Comparison of ENCODE assay signal across 8 mouse cellular contexts in the genomic region with DNA sequence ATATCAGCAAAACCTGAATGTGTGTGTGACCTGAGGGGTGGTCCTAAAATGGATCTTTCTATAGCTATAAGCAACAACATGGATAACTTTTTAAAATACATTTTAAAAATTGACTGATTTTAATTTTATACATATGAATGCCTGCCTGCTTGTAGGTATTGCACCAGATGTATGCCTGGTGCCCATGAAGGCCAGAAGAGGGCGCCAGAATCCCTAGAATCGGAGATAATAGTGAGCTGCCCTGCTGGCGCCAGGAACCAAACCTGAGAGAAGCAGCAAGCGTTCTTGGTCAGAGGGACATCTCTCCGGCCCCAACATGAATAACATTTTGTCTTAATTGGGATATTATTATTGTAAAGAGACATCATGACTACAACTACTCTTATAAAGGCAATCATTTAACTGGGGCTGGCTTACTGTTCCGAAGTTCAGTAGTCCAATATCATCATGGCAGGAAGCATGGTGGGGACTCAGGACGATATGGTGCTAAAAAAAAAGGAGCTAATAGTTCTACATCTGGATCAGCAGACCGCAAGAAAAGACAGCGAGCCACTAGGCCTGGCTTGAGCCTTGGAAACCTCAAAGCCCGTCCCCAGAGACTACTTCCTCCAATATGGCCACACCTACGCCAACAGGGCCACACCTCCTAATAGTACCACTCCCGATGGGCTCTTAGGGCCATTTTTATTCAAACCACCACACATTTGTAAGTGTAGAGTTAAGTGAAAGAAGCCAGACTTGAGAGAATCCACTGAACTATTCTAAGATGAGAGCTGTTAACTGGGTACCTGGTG. TPM values are rescaled to one million over a fixed set of nuclear protein-coding genes. Genes with fewer than 3 reads are reported as not detected.
DNase-seq lines count a peak whose midpoint lies in the region; ATAC-seq and TF ChIP-seq lines count a peak whose summit lies in the region.

No protein-coding gene starts in this region.

- 58% methylated on average over 12 of the region's 12 CpGs for WGBS in midbrain, embryonic 10.5 days
- 58% methylated on average over 12 of the region's 12 CpGs for WGBS in midbrain, embryonic 13.5 days
- 58% methylated on average over 12 of the region's 12 CpGs for WGBS in bone marrow, adult 2 months
- 60% methylated on average over 12 of the region's 12 CpGs for WGBS in hindbrain, embryonic 16.5 days

- H3K36me3 ChIP-seq in midbrain, embryonic 10.5 days: no peaks in the 10 kb centered on the region
- H3K36me3 ChIP-seq in midbrain, embryonic 13.5 days: no peaks in the 10 kb centered on the region
- no peaks in the 10 kb centered on the region for H3K36me3 ChIP-seq in splenic B cell, adult 2 months (ENCODE audit: control insufficient read depth, insufficient read depth, low read length, poor library complexity, severe bottlenecking)
- no peaks in the 10 kb centered on the region for H3K36me3 ChIP-seq in hindbrain, embryonic 16.5 days (ENCODE audit: control insufficient read depth, insufficient read depth, low read length)

- peaks cover 12% of the 10 kb centered on the region for H3K4me1 ChIP-seq in midbrain, embryonic 10.5 days
- peaks cover 13% of the 10 kb centered on the region for H3K4me1 ChIP-seq in midbrain, embryonic 13.5 days (replicated peaks)
- no peaks in the 10 kb centered on the region; the same call in 1 of the 2 replicates for H3K4me1 ChIP-seq in bone marrow, adult 2 months (ENCODE audit: control insufficient read depth, insufficient read depth, low read length)
- H3K4me1 ChIP-seq in hindbrain, embryonic 16.5 days (ENCODE audit: control insufficient read depth, insufficient read depth, low read depth, low read length): peaks cover 5% of the 10 kb centered on the region; the same call in 1 of the 2 replicates

- no peak for TF ChIP-seq POLR2A in bone marrow, adult 2 months (IDR thresholded peaks at IDR 0.05; ENCODE audit: borderline replicate concordance, control insufficient read depth, low read depth, low read length)

- no peak overlapping the region for H3K4me2 ChIP-seq in midbrain, embryonic 13.5 days (replicated peaks)
- H3K4me2 ChIP-seq in hindbrain, embryonic 16.5 days (ENCODE audit: low read length): no peak overlapping the region

- H3K27ac ChIP-seq in midbrain, embryonic 10.5 days (replicated peaks): no peak overlapping the region
- no peak overlapping the region for H3K27ac ChIP-seq in midbrain, embryonic 13.5 days
- H3K27ac ChIP-seq in bone marrow, adult 2 months (ENCODE audit: control insufficient read depth, insufficient read depth, low read depth, low read length, poor library complexity): no peak overlapping the region
- H3K27ac ChIP-seq in hindbrain, embryonic 16.5 days (ENCODE audit: low read depth, low read length): no peak overlapping the region

- no peak overlapping the region for H3K4me3 ChIP-seq in midbrain, embryonic 10.5 days
- H3K4me3 ChIP-seq in midbrain, embryonic 13.5 days (replicated peaks): no peak overlapping the region
- H3K4me3 ChIP-seq in bone marrow, adult 2 months (replicated peaks; ENCODE audit: control insufficient read depth, low read depth, low read length): no peak overlapping the region
- no peak overlapping the region for H3K4me3 ChIP-seq in hindbrain, embryonic 16.5 days (ENCODE audit: low read length)

- no peak overlapping the region for H3K9ac ChIP-seq in midbrain, embryonic 13.5 days (replicated peaks)
- no peak overlapping the region for H3K9ac ChIP-seq in hindbrain, embryonic 16.5 days (ENCODE audit: low read depth, low read length)

- no peak for ATAC-seq in cerebellum, adult (ENCODE audit: insufficient number of reproducible peaks, low FRiP score, low TSS enrichment)
- no peak for ATAC-seq in midbrain, embryonic 13.5 days
- no peak for ATAC-seq in hindbrain, embryonic 16.5 days

- H3K27me3 ChIP-seq in midbrain, embryonic 10.5 days (ENCODE audit: low read depth, poor library complexity, severe bottlenecking): peaks cover 32% of the 10 kb centered on the region
- peaks cover 19% of the 10 kb centered on the region for H3K27me3 ChIP-seq in midbrain, embryonic 13.5 days
- H3K27me3 ChIP-seq in splenic B cell, adult 2 months (ENCODE audit: control insufficient read depth, insufficient read depth, low read length, poor library complexity, severe bottlenecking): no peaks in the 10 kb centered on the region
- H3K27me3 ChIP-seq in hindbrain, embryonic 16.5 days (replicated peaks; ENCODE audit: control insufficient read depth, insufficient read depth, low read length): 0 out of 2 replicates have a peak, but pooled peaks cover 2% of the 10 kb centered on the region

- TF ChIP-seq CTCF in bone marrow, adult 2 months (IDR thresholded peaks at IDR 0.05; ENCODE audit: control insufficient read depth, insufficient read depth, low read length): peak; percentile 72

- DNase-seq in cerebellum, postnatal 36 days: peak; percentile 17 to 19
- peak; percentile 44 for DNase-seq in midbrain, embryonic 10.5 days (ENCODE audit: low spot score)
- DNase-seq in liver: peak; percentile 66
- peak; percentile 70 for DNase-seq in splenic B cell, adult 2 months (ENCODE audit: low read depth, low spot score)

- H3K9me3 ChIP-seq in midbrain, embryonic 10.5 days (replicated peaks): no peaks in the 10 kb centered on the region
- no peaks in the 10 kb centered on the region for H3K9me3 ChIP-seq in midbrain, embryonic 13.5 days
- no peaks in the 10 kb centered on the region for H3K9me3 ChIP-seq in hindbrain, embryonic 16.5 days (ENCODE audit: control insufficient read depth, low read length)

RNA-seq across cellular contexts. Expression of a gene that starts 3.9 kb away (rescaled TPM):
- 0.06 and 0.12 TPM in 2 replicates for polyA plus RNA-seq in midbrain, embryonic 10.5 days (2016; fragmentation: Nextera tagmentation; extraction: Ambion mirVana)
- polyA plus RNA-seq in midbrain, embryonic 13.5 days (2015; fragmentation: Nextera tagmentation; extraction: Ambion mirVana): 0.07 and 0.27 TPM in 2 replicates
- not detected in 2 replicates for polyA plus RNA-seq in bone marrow, adult 2 months (2011; ENCODE audit: insufficient read depth, insufficient read length, low replicate concordance, missing spikeins)
- 0.44 and 0.75 TPM in 2 replicates for polyA plus RNA-seq in hindbrain, embryonic 16.5 days (2015; fragmentation: Nextera tagmentation; extraction: Ambion mirVana)

Comparison
In these comparisons a context has a peak if more than half of its experiments do, and no peak if none do; other contexts are left out.
1. DNase-seq: peak in every context shown above with its lines; median percentile 70 in splenic B cell, adult 2 months; 66 in liver; 44 in midbrain, embryonic 10.5 days; 18 in cerebellum, postnatal 36 days.